Mouse (Mus musculus) cerebral cortex, adult 2 months (tissue): ENCODE data around the gene Mcts1.

Experiments used
- WGBS: fragments of 180-500 bp; shearing (Covaris S2); methylation state at CpG from one replicate; pipeline ENCODE4 v1.1.7; 2018; 5-methylcytosine and 5-hydroxymethylcytosine counted together

Mcts1 gene

GRCm38 (mm10) chrX:38600177-38600994 is at the start of gene Mcts1:
TSS of gene Mcts1 (plus strand) at chrX:38600578.
- 6% methylated on average over 26 of the region's 26 CpGs for WGBS

- 8% methylated on average over 7 of the region's 19 CpGs for WGBS
Observed at GRCm38 (mm10) chrX:38563941-38564541, 36.3 kb upstream of the Mcts1 start.

GRCm38 (mm10) chrX:38564542-38565175 is 35.7 kb upstream of the Mcts1 start:
- 8% methylated on average over 47 of the region's 52 CpGs for WGBS

- WGBS = 4% methylated on average over 7 of the region's 8 CpGs
Observed at GRCm38 (mm10) chrX:38565176-38565542, 35.2 kb upstream of the Mcts1 start.

- 87% methylated on average over 6 of the region's 6 CpGs for WGBS
Observed at GRCm38 (mm10) chrX:38566521-38567205, 33.7 kb upstream of the Mcts1 start.

GRCm38 (mm10) chrX:38576078-38576477 is 24.3 kb upstream of the Mcts1 start, which contains the start of gene Cul4b:
TSS of gene Cul4b (minus strand) at chrX:38576196.
- 94% methylated on average over 15 of the region's 15 CpGs for WGBS

- WGBS = 84% methylated on average over 1 of the region's 1 CpGs
Observed at GRCm38 (mm10) chrX:38581140-38581539, 19.2 kb upstream of the Mcts1 start.

- 83% methylated on average over 4 of the region's 4 CpGs for WGBS
Observed at GRCm38 (mm10) chrX:38589827-38590226, 10.6 kb upstream of the Mcts1 start.

GRCm38 (mm10) chrX:38591749-38592148 is 8.6 kb upstream of the Mcts1 start:
- WGBS = 97% methylated on average over 3 of the region's 3 CpGs

- WGBS = 70% methylated on average over 5 of the region's 5 CpGs
Observed at GRCm38 (mm10) chrX:38593180-38593889, 7.0 kb upstream of the Mcts1 start.

GRCm38 (mm10) chrX:38600995-38601369 is 604 bp downstream of the Mcts1 start:
- 3% methylated on average over 3 of the region's 3 CpGs for WGBS

GRCm38 (mm10) chrX:38634801-38635637 is 34.6 kb downstream of the Mcts1 start, which contains the start of gene C1galt1c1:
TSS of gene C1galt1c1 (minus strand) at chrX:38635087.
- 2% methylated on average over 30 of the region's 43 CpGs for WGBS

GRCm38 (mm10) chrX:38641435-38641834 is 41.1 kb downstream of the Mcts1 start:
- WGBS = 74% methylated on average over 4 of the region's 4 CpGs

- WGBS = 86% methylated on average over 4 of the region's 4 CpGs
Observed at GRCm38 (mm10) chrX:38642183-38642582, 41.8 kb downstream of the Mcts1 start.

- WGBS = 45% methylated on average over 9 of the region's 9 CpGs
Observed at GRCm38 (mm10) chrX:38650404-38651039, 50.1 kb downstream of the Mcts1 start.

GRCm38 (mm10) chrX:38651167-38651566 is 50.8 kb downstream of the Mcts1 start:
- WGBS = 51% methylated on average over 5 of the region's 7 CpGs

- WGBS = 84% methylated on average over 1 of the region's 1 CpGs
Observed at GRCm38 (mm10) chrX:38653181-38653580, 52.8 kb downstream of the Mcts1 start.

GRCm38 (mm10) chrX:38654681-38655080 is 54.3 kb downstream of the Mcts1 start:
- 90% methylated on average over 5 of the region's 5 CpGs for WGBS

- WGBS = 82% methylated on average over 4 of the region's 4 CpGs
Observed at GRCm38 (mm10) chrX:38656206-38656883, 56.0 kb downstream of the Mcts1 start.
